Mouse (Mus musculus): ENCODE data around the gene Cdk5rap1. TPM values are rescaled to one million over a fixed set of nuclear protein-coding genes. Genes with fewer than 3 reads are reported as not detected.

Cdk5rap1 gene
- 18.8 and 24.1 TPM in 2 replicates for polyA plus RNA-seq (2014; fragmentation: Nextera tagmentation; extraction: Ambion mirVana)

DNA sequence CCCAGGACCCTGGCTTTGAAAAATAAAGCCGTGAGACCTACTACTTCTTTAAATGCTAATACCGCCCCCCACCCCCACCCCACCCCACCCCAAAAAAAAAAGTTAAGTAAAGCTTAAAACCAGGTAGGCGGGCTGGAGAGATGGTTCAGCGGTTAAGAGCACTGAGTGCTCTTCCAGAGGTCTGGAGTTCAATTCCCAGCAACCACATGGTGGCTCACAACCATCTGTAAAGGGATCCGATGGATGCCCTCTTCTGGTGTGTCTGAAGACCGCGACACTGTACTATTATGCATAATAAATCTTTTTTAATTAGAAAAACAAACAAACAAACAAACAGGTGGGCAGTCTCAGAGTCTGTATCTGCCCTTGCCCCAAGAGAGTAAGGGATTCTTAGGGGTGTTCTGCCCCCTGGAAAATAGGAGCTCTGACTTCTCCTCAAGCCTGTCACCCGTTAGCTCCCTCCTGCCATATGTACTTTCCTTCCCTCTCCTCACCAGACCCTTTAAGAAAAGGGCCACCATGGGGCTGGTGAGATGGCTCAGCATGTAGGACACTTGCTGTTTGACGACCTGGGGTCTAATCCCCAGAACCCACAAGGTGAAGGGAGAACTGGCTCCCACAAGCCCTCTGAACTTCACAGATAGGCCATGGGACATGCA is at the start of gene Cdk5rap1:
TSS of gene Cdk5rap1 (minus strand) at position 169 of the 659 bp plus-strand sequence.
- no peaks in the 10 kb centered on the region for H3K4me1 ChIP-seq (ENCODE audit: control insufficient read depth, insufficient read depth, low read length)
- no peaks in the 10 kb centered on the region for H3K9me3 ChIP-seq (replicated peaks; ENCODE audit: control insufficient read depth, low read length)
- ATAC-seq (peak; percentile 57), DNase-seq (ENCODE audit: low spot score) (no peak)
- 8% methylated on average over 9 of the region's 9 CpGs for WGBS
- H3K9ac ChIP-seq (ENCODE audit: low read length), result peak within 1 kb of the TSS; percentile 92
- peak within 1 kb of the TSS; percentile 73 for H3K4me3 ChIP-seq (ENCODE audit: low read depth, low read length)
- no peaks in the 10 kb centered on the region for H3K27me3 ChIP-seq (replicated peaks; ENCODE audit: control insufficient read depth, insufficient read depth, low read length)
- H3K27ac ChIP-seq (ENCODE audit: low read depth, low read length), result peak within 1 kb of the TSS; percentile 62
- no peaks in the 10 kb centered on the region for H3K36me3 ChIP-seq (ENCODE audit: control insufficient read depth, insufficient read depth, low read length)
- peak within 1 kb of the TSS; percentile 81 for H3K4me2 ChIP-seq (ENCODE audit: low read length)

GRCm38 (mm10) chr2:154422181-154422580 is 49.4 kb upstream of the Cdk5rap1 start:
- Histone ChIP-seq H3K9ac (ENCODE audit: low read length) (no peak overlapping the region), H3K27ac (ENCODE audit: low read depth, low read length) (peak overlapping the region; percentile 85), H3K9me3 (replicated peaks; ENCODE audit: control insufficient read depth, low read length) (no peaks in the 10 kb centered on the region), H3K4me3 (ENCODE audit: low read depth, low read length) (no peak overlapping the region), H3K27me3 (replicated peaks; ENCODE audit: control insufficient read depth, insufficient read depth, low read length) (no peaks in the 10 kb centered on the region), H3K4me1 (ENCODE audit: control insufficient read depth, insufficient read depth, low read length) (peaks cover 6% of the 10 kb centered on the region), H3K4me2 (ENCODE audit: low read length) (no peak overlapping the region), H3K36me3 (ENCODE audit: control insufficient read depth, insufficient read depth, low read length) (no peaks in the 10 kb centered on the region)
- 62% methylated on average over 5 of the region's 5 CpGs for WGBS
- DNase-seq (ENCODE audit: low spot score) (no peak), ATAC-seq (no peak)

- no peaks in the 10 kb centered on the region for H3K36me3 ChIP-seq (ENCODE audit: control insufficient read depth, insufficient read depth, low read length)
- no peak overlapping the region; the same call in 1 of the 2 replicates for H3K9ac ChIP-seq (ENCODE audit: low read length)
- DNase-seq (ENCODE audit: low spot score) (peak; percentile 88), ATAC-seq (peak; percentile 81)
- peak overlapping the region; percentile 85 for H3K27ac ChIP-seq (ENCODE audit: low read depth, low read length)
- H3K9me3 ChIP-seq (replicated peaks; ENCODE audit: control insufficient read depth, low read length), result no peaks in the 10 kb centered on the region
- 17% methylated on average over 7 of the region's 7 CpGs for WGBS
- no peak overlapping the region for H3K4me2 ChIP-seq (ENCODE audit: low read length)
- H3K4me1 ChIP-seq (ENCODE audit: control insufficient read depth, insufficient read depth, low read length), result peaks cover 4% of the 10 kb centered on the region
- H3K4me3 ChIP-seq (ENCODE audit: low read depth, low read length), result no peak overlapping the region
- no peaks in the 10 kb centered on the region for H3K27me3 ChIP-seq (replicated peaks; ENCODE audit: control insufficient read depth, insufficient read depth, low read length)
Measured at GRCm38 (mm10) chr2:154420942-154421731, 48.3 kb upstream of the Cdk5rap1 start.

GRCm38 (mm10) chr2:154419631-154420515 is 47.1 kb upstream of the Cdk5rap1 start:
- H3K4me1 ChIP-seq (ENCODE audit: control insufficient read depth, insufficient read depth, low read length), result peaks cover 4% of the 10 kb centered on the region
- no peaks in the 10 kb centered on the region for H3K27me3 ChIP-seq (replicated peaks; ENCODE audit: control insufficient read depth, insufficient read depth, low read length)
- ATAC-seq (peak; percentile 24; the same call in 1 of the 2 replicates), DNase-seq (ENCODE audit: low spot score) (peak; percentile 79)
- peak overlapping the region; percentile 67 for H3K27ac ChIP-seq (ENCODE audit: low read depth, low read length)
- H3K4me2 ChIP-seq (ENCODE audit: low read length), result no peak overlapping the region
- H3K9ac ChIP-seq (ENCODE audit: low read length), result no peak overlapping the region
- no peaks in the 10 kb centered on the region for H3K9me3 ChIP-seq (replicated peaks; ENCODE audit: control insufficient read depth, low read length)
- WGBS, result 29% methylated on average over 9 of the region's 9 CpGs
- H3K36me3 ChIP-seq (ENCODE audit: control insufficient read depth, insufficient read depth, low read length), result no peaks in the 10 kb centered on the region
- H3K4me3 ChIP-seq (ENCODE audit: low read depth, low read length), result no peak overlapping the region

- Histone ChIP-seq H3K27ac (ENCODE audit: low read depth, low read length) (no peak overlapping the region), H3K9me3 (replicated peaks; ENCODE audit: control insufficient read depth, low read length) (no peaks in the 10 kb centered on the region), H3K4me2 (ENCODE audit: low read length) (no peak overlapping the region), H3K27me3 (replicated peaks; ENCODE audit: control insufficient read depth, insufficient read depth, low read length) (no peaks in the 10 kb centered on the region), H3K36me3 (ENCODE audit: control insufficient read depth, insufficient read depth, low read length) (no peaks in the 10 kb centered on the region), H3K9ac (ENCODE audit: low read length) (no peak overlapping the region), H3K4me1 (ENCODE audit: control insufficient read depth, insufficient read depth, low read length) (peaks cover 4% of the 10 kb centered on the region), H3K4me3 (ENCODE audit: low read depth, low read length) (no peak overlapping the region)
- 89% methylated on average over 7 of the region's 7 CpGs for WGBS
- no peak for ATAC-seq
- no peak for DNase-seq (ENCODE audit: low spot score)
Measured at GRCm38 (mm10) chr2:154418001-154418400, 45.2 kb upstream of the Cdk5rap1 start.

DNA sequence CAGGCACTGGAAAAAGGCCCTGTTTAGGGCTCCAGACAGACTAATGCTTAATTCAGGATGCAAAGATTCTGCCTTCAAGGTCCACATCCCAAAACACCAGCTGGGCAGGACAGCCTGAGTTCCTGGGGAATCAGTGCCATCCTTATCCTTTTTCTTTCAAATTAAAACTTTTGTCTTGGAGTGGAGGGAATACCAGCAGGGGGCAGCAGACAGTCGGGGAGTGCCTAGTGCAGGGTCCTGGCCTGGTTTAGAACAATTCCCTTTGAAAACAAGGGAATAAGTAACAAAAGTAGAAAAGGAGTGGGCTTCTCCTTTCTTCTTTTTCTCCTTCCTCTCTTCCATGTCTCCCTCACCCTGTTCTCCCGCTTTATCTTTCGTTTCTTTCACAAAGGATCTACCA is 44.3 kb upstream of the Cdk5rap1 start:
- peak; percentile 85 for DNase-seq (ENCODE audit: low spot score)
- Histone ChIP-seq H3K9me3 (replicated peaks; ENCODE audit: control insufficient read depth, low read length) (no peaks in the 10 kb centered on the region), H3K36me3 (ENCODE audit: control insufficient read depth, insufficient read depth, low read length) (no peaks in the 10 kb centered on the region), H3K27ac (ENCODE audit: low read depth, low read length) (no peak overlapping the region), H3K9ac (ENCODE audit: low read length) (no peak overlapping the region), H3K4me2 (ENCODE audit: low read length) (no peak overlapping the region), H3K27me3 (replicated peaks; ENCODE audit: control insufficient read depth, insufficient read depth, low read length) (no peaks in the 10 kb centered on the region), H3K4me1 (ENCODE audit: control insufficient read depth, insufficient read depth, low read length) (peaks cover 4% of the 10 kb centered on the region), H3K4me3 (ENCODE audit: low read depth, low read length) (no peak overlapping the region)
- 2% methylated on average over 3 of the region's 3 CpGs for WGBS
- ATAC-seq, result peak; percentile 16; the same call in 1 of the 2 replicates

DNA sequence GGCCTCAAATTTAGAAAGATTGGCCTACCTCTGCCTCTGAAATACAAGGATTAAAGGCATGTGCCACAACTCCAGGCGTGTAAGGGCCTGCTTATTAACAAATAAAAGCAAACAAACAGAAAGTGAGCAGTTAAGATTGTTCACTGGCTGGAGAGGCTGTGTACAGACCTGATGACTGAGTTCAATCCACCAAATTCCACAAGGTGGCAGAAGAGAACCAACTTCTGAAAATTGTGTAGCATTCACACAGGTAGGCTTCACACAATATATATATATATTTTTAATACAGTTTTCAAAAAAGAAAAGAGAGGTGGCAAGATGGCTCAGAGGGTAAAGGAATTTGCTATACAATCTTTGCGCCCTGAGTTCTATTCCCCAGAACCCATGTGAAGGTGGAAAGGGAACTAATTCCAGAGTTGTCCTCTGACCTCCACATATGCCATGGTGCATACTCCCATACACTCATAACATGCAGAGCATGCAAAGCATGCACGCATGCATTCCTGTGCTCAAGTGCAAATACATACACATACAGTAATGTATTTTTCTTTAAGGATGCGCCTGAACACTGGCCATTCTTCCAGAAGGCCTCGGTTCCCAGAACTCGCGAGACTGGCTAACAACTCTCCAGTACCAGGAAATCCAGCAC is 39.3 kb upstream of the Cdk5rap1 start:
- H3K9me3 ChIP-seq (replicated peaks; ENCODE audit: control insufficient read depth, low read length), result no peaks in the 10 kb centered on the region
- DNase-seq (ENCODE audit: low spot score) (peak; percentile 86), ATAC-seq (no peak)
- no peak overlapping the region for H3K4me2 ChIP-seq (ENCODE audit: low read length)
- no peak overlapping the region for H3K9ac ChIP-seq (ENCODE audit: low read length)
- H3K36me3 ChIP-seq (ENCODE audit: control insufficient read depth, insufficient read depth, low read length), result no peaks in the 10 kb centered on the region
- H3K4me3 ChIP-seq (ENCODE audit: low read depth, low read length), result no peak overlapping the region
- no peaks in the 10 kb centered on the region for H3K4me1 ChIP-seq (ENCODE audit: control insufficient read depth, insufficient read depth, low read length)
- H3K27me3 ChIP-seq (replicated peaks; ENCODE audit: control insufficient read depth, insufficient read depth, low read length), result no peaks in the 10 kb centered on the region; the same call in 1 of the 2 replicates
- WGBS, result 64% methylated on average over 7 of the region's 7 CpGs
- no peak overlapping the region for H3K27ac ChIP-seq (ENCODE audit: low read depth, low read length)

GRCm38 (mm10) chr2:154410355-154410754 is 37.5 kb upstream of the Cdk5rap1 start:
- Histone ChIP-seq H3K9ac (ENCODE audit: low read length) (no peak overlapping the region), H3K4me1 (ENCODE audit: control insufficient read depth, insufficient read depth, low read length) (no peaks in the 10 kb centered on the region), H3K27ac (ENCODE audit: low read depth, low read length) (no peak overlapping the region), H3K4me2 (ENCODE audit: low read length) (no peak overlapping the region), H3K9me3 (replicated peaks; ENCODE audit: control insufficient read depth, low read length) (no peaks in the 10 kb centered on the region), H3K27me3 (replicated peaks; ENCODE audit: control insufficient read depth, insufficient read depth, low read length) (no peaks in the 10 kb centered on the region; the same call in 1 of the 2 replicates), H3K36me3 (ENCODE audit: control insufficient read depth, insufficient read depth, low read length) (no peaks in the 10 kb centered on the region), H3K4me3 (ENCODE audit: low read depth, low read length) (no peak overlapping the region)
- 55% methylated on average over 2 of the region's 2 CpGs for WGBS
- ATAC-seq (no peak), DNase-seq (ENCODE audit: low spot score) (peak; percentile 62)
